Mouse (Mus musculus) mouse embryonic stem cell (cell line): Measurements from ENCODE around the gene Vmn2r13.
"Not testable (repeated sequence)": the region's sequence is repeated elsewhere in the genome, so short reads cannot be mapped to it uniquely, and the experiment has no call there.

Experiments
- in situ Hi-C, 2 experiments: fragments of 300-500 bp; cut with MboI; formaldehyde crosslinking; loops; 1 replicate in 1 of 2; 3 replicates in 1 of 2; pipeline ENCODE4 v1.14.3; 2019 to 2020; ENCODE audit warnings: low sequenced_read_pairs in 2 of 2, low pct_unique_long_range_greater_than_20kb in 1 of 2, mixed read lengths in 1 of 2; ENCODE audit not compliant: unreplicated experiment in 1 of 2

The Vmn2r13 gene

GRCm38 (mm10) chr5:109192099-109192498 lies at the start of gene Vmn2r13:
TSS of gene Vmn2r13 (minus strand) at chr5:109192199.
- in situ Hi-C loops, result not testable (repeated sequence)

DNA sequence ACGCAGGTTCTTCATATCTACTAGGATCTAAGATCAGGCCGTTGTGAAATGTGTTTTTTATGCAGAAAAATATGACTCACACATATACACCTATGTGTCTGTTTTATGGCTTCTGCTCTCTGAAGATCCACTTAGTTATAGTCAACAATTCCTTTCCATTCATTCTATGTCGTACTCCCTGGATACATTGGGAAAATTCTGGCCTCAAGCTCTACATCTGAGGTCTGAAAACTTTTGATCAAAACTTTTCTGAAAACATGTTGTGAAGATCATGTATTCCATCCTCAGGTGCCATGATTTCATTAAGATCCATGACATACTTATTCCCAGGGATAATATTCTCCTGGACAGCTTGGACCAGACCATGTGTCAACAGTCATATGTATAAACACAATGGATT lies 32.6 kb upstream of the Vmn2r13 start, which contains the start of gene Vmn2r14:
Vmn2r14 (minus strand) TSS at position 101 of the 400 bp plus-strand sequence.
- in situ Hi-C loops, result no loop called here

DNA sequence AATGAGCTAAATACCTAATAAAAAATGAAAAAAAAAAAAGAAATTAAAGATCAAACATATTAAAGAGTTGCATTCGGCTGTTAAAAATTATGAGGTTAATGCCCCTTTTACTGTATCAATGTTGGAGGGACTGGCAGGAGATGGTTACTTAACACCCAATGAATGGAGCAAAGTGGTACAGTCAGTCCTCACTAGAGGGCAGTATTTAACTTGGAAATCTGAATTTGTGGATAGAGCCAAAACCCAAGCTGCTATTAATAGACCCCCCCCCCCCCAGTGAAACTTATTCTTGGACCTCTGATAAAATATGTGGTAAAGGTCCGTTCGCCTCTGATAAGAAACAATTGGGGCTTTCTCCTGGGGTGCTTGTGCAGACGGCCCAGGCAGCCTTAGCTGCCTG lies 25.1 kb downstream of the Vmn2r13 start:
- in situ Hi-C loops, result not testable (repeated sequence)

DNA sequence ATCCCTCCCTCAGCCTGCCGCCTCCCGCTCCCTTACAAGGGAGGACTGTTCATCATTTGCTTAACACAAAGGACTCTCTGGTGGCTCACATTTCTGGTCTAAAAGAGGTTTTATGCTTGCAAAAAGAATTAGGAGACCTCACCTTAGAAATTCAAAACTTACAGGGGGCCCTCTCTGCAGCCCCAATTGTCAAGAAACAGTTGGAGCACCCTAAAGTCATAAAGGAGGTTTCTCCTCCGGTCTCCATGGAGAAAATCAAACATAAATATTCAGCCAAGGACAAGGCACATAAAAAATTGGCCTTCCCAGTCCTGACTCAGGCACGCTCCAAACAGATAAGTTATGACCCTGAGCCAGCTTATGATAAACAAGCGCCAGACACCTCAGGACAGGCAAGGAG lies 31.9 kb downstream of the Vmn2r13 start:
- in situ Hi-C loops, result no loop called here

DNA sequence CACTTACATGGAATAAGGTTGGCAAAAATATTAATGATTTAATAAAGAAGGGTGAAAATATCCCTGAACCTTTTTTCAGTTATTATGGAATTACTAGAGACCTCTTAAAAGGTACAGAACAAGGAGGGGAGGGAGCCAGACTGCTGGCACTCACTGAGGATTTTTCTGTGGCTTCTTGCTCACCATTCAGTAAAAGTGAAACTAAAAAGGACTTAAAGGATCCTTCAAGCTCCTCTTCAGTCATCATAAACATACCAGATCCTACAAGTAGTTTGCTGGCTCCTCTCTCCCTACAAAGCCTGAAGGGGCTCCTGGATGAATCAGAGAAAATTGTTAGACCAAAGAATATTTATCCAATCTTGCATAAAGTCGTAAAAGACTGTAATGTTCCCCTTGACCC lies 32.4 kb downstream of the Vmn2r13 start:
- in situ Hi-C loops, result not testable (repeated sequence)

GRCm38 (mm10) chr5:109158488-109159485 lies 33.2 kb downstream of the Vmn2r13 start:
- in situ Hi-C loops, result not testable (repeated sequence)

GRCm38 (mm10) chr5:109139546-109139945 lies 52.5 kb downstream of the Vmn2r13 start:
- in situ Hi-C loops, result no loop called here

DNA sequence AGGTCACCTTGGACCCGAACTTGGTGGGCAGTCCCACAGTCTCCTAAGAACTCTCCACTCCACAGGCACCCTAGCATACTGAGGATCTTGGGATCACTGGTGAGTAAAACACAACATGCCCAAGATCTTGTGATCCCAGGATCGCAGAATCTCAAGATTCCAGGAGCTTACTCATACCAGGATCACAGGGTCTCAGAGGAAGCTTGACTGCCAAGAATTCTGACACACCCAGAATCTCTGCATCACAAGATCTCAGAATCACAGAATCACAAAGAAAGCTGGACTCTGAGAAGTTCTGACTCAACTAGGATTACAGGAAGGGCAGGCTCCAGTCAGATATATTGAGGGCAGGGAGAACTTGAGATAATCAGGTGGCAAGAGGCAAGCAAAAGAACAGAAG lies 55.3 kb downstream of the Vmn2r13 start:
- in situ Hi-C loops, result no loop called here
